Comparison of ENCODE assay signal across 21 mouse cellular contexts in genomic region chr8:41964088-41964487, GRCm38 (mm10).
DNase-seq lines count a peak whose midpoint lies in the region; ATAC-seq and TF ChIP-seq lines count a peak whose summit lies in the region.
"Had no signal": no experiment of that assay in that cellular context is flagged by ENCODE, and none has a peak within 500 bp of the region (broad histone marks: within the 10 kb centered on the region; RNA-seq: fewer than 3 reads in every experiment).

No protein-coding gene starts in this region.

- H3K9me3 ChIP-seq in heart, embryonic 12.5 days (replicated peaks): no peaks in the 10 kb centered on the region
- H3K9me3 ChIP-seq: embryonic facial prominence, embryonic 15.5 days; forebrain, embryonic 15.5 days; hindbrain, embryonic 12.5 days had no signal

- no peak overlapping the region for H3ac ChIP-seq in myocyte (ENCODE audit: control insufficient read depth, insufficient read length)

- H3K79me2 ChIP-seq in myocyte (ENCODE audit: control insufficient read depth, insufficient read depth): no peaks in the 10 kb centered on the region

- no peaks in the 10 kb centered on the region for H3K27me3 ChIP-seq in myocyte (ENCODE audit: control insufficient read depth, insufficient read depth, insufficient read length)
- no peaks in the 10 kb centered on the region for H3K27me3 ChIP-seq in heart, embryonic 12.5 days (replicated peaks)
- H3K27me3 ChIP-seq: embryonic facial prominence, embryonic 15.5 days; forebrain, embryonic 15.5 days; hindbrain, embryonic 12.5 days; Patski had no signal

- no peaks in the 10 kb centered on the region for H3K4me1 ChIP-seq in heart, embryonic 12.5 days (replicated peaks)
- H3K4me1 ChIP-seq: embryonic facial prominence, embryonic 15.5 days; forebrain, embryonic 15.5 days; hindbrain, embryonic 12.5 days had no signal

- H3K27ac ChIP-seq in heart, embryonic 12.5 days (ENCODE audit: poor library complexity, severe bottlenecking): no peak overlapping the region
- H3K27ac ChIP-seq: embryonic facial prominence, embryonic 15.5 days; forebrain, embryonic 15.5 days; hindbrain, embryonic 12.5 days had no signal

- peak; percentile 97 for ATAC-seq in frontal cortex, adult (ENCODE audit: low TSS enrichment)
- no peak for ATAC-seq in heart, embryonic 12.5 days (ENCODE audit: insufficient number of reproducible peaks, low FRiP score)
- ATAC-seq: activated CD4-positive, CD25-positive, alpha-beta regulatory T cell, adult 4 months; forebrain, embryonic 15.5 days; hindbrain, embryonic 16.5 days; Patski had no signal

- H3K4me2 ChIP-seq in myocyte (ENCODE audit: low read depth): peak overlapping the region; percentile 25
- no peak overlapping the region for H3K4me2 ChIP-seq in heart, embryonic 12.5 days
- H3K4me2 ChIP-seq: embryonic facial prominence, embryonic 15.5 days; forebrain, embryonic 15.5 days; hindbrain, embryonic 12.5 days had no signal

- intact Hi-C loops in left cerebral cortex, postnatal 10 days (cut with DNase I): no loop called here

- no peak for TF ChIP-seq POLR2A in myocyte (IDR thresholded peaks at IDR 0.05; ENCODE audit: insufficient read length, low read depth)

- no peak overlapping the region for H3K4me3 ChIP-seq in myocyte
- H3K4me3 ChIP-seq in heart, embryonic 12.5 days: no peak overlapping the region
- H3K4me3 ChIP-seq: embryonic facial prominence, embryonic 15.5 days; forebrain, embryonic 15.5 days; hindbrain, embryonic 12.5 days had no signal

- no peaks in the 10 kb centered on the region for H3K36me3 ChIP-seq in myocyte (ENCODE audit: control insufficient read depth, insufficient read depth)
- no peaks in the 10 kb centered on the region for H3K36me3 ChIP-seq in heart, embryonic 12.5 days
- H3K36me3 ChIP-seq: embryonic facial prominence, embryonic 15.5 days; forebrain, embryonic 15.5 days; hindbrain, embryonic 12.5 days had no signal

- DNase-seq in frontal cortex, postnatal 25 days (ENCODE audit: low spot score in 2 of 2): no peak
- peak; percentile 16 to 18 for DNase-seq in left cerebral cortex, adult 18-20 months (ENCODE audit: low spot score in 2 of 2)
- DNase-seq in left cerebral cortex, postnatal 10 days (ENCODE audit: extremely low spot score in 1 of 2, low spot score in 2 of 2): no peak
- peak; percentile 12 for DNase-seq in 3T3-L1 (ENCODE audit: low read depth, low spot score)
- DNase-seq: adrenal gland, postnatal 14 days; cerebellum, adult 18-20 months; cerebellum, adult 9-11 months; cerebellum, postnatal 36 days; gastrocnemius, postnatal 36 days; heart, adult 11 months; heart, postnatal 10 days; heart, postnatal 4 days had no signal

- no peak overlapping the region for H3K9ac ChIP-seq in heart, embryonic 12.5 days
- H3K9ac ChIP-seq: embryonic facial prominence, embryonic 15.5 days; forebrain, embryonic 15.5 days; hindbrain, embryonic 12.5 days had no signal

TF ChIP-seq in myocyte, 11 proteins besides CTCF, POLR2A, EP300 and RAD21:
- no peak for TF ChIP-seq POLR2AphosphoS2 (IDR thresholded peaks at IDR 0.05; ENCODE audit: insufficient read length, low read depth)
- TF ChIP-seq USF1 (IDR thresholded peaks at IDR 0.05; ENCODE audit: low read depth): no peak
- TF ChIP-seq REST (IDR thresholded peaks at IDR 0.05; ENCODE audit: insufficient read depth, insufficient read length): no peak
- no peak for TF ChIP-seq SRF (IDR thresholded peaks at IDR 0.05; ENCODE audit: control insufficient read depth, insufficient read length, low read depth)
- no peak for TF ChIP-seq E2F4 (IDR thresholded peaks at IDR 0.05; ENCODE audit: insufficient read depth)
- no peak for TF ChIP-seq MYOD1 (IDR thresholded peaks at IDR 0.05; ENCODE audit: control insufficient read depth in 1 of 3, insufficient read length in 2 of 3, low read depth in 2 of 3)
- TF ChIP-seq TCF12 (IDR thresholded peaks at IDR 0.05; ENCODE audit: insufficient read depth, poor library complexity, severe bottlenecking): no peak
- TF ChIP-seq MAX (IDR thresholded peaks at IDR 0.05; ENCODE audit: low read depth): no peak
- TF ChIP-seq TCF3 (IDR thresholded peaks at IDR 0.05; ENCODE audit: insufficient read length, low read depth): no peak
- TF ChIP-seq MYOG (IDR thresholded peaks at IDR 0.05; ENCODE audit: control insufficient read depth in 1 of 3, insufficient read depth in 1 of 3, insufficient read length in 2 of 3, low read depth in 2 of 3): no peak
- no peak for TF ChIP-seq CEBPB (IDR thresholded peaks at IDR 0.05; ENCODE audit: insufficient read depth, poor library complexity, severe bottlenecking)

Comparison
In these comparisons a context has a peak if more than half of its experiments do, and no peak if none do; other contexts are left out.
1. DNase-seq: peak in left cerebral cortex, adult 18-20 months (2 of 2) and 3T3-L1 (single experiment); none in frontal cortex, postnatal 25 days (0 of 2) and left cerebral cortex, postnatal 10 days (0 of 2).